Mouse (Mus musculus) intestine, embryonic 15.5 days (tissue): ENCODE measurements around the gene Gprc5b. TPM values are rescaled to one million over a fixed set of nuclear protein-coding genes. Genes with fewer than 3 reads are reported as not detected.

Experiments used
- ATAC-seq: fragments of 200-750 bp; cut with Nextera tagmentation; 2 replicates; pipeline ENCODE4 v1.8.0; 2017; ENCODE audit warnings: moderate TSS enrichment, moderate library complexity
- H3K27ac ChIP-seq: fragments of 300-500 bp; sonication (generic); 2 replicates; pipeline ENCODE4 v1.5.1; 2015; ENCODE audit warnings: mild to moderate bottlenecking, inconsistent platforms
- H3K27me3 ChIP-seq: fragments of 300-500 bp; sonication (generic); replicated peaks from 2 replicates; pipeline ENCODE4 v1.6.1; 2015; ENCODE audit warnings: inconsistent platforms
- H3K36me3 ChIP-seq: fragments of 300-500 bp; sonication (generic); 2 replicates; pipeline ENCODE4 v1.6.1; 2015; ENCODE audit warnings: inconsistent platforms
- H3K4me1 ChIP-seq: fragments of 300-500 bp; sonication (generic); replicated peaks from 2 replicates; pipeline ENCODE4 v1.6.1; 2015; ENCODE audit warnings: inconsistent platforms
- H3K4me2 ChIP-seq: fragments of 300-500 bp; sonication (generic); replicated peaks from 2 replicates; pipeline ENCODE4 v1.6.1; 2015; ENCODE audit warnings: mild to moderate bottlenecking, inconsistent platforms
- H3K4me3 ChIP-seq: fragments of 300-500 bp; sonication (generic); replicated peaks from 2 replicates; pipeline ENCODE4 v1.5.1; 2015; ENCODE audit warnings: inconsistent platforms
- H3K9ac ChIP-seq: fragments of 300-500 bp; sonication (generic); 2 replicates; pipeline ENCODE4 v1.6.1; 2015; ENCODE audit warnings: inconsistent platforms
- H3K9me3 ChIP-seq: fragments of 300-500 bp; sonication (generic); 2 replicates; pipeline ENCODE4 v1.6.1; 2016; ENCODE audit warnings: inconsistent platforms
- WGBS: fragments of 180-500 bp; shearing (Covaris S2); methylation state at CpG from one replicate; pipeline ENCODE4 v1.1.7; 2015; 5-methylcytosine and 5-hydroxymethylcytosine counted together
- polyA plus RNA-seq: library from polyadenylated mRNA; unstranded; fragments of >200 nt; fragmentation: Nextera tagmentation; extraction: Ambion mirVana; gene quantifications from 2 replicates; pipeline ENCODE4 v1.2.1, GENCODE M21; 2015

The Gprc5b gene
- polyA plus RNA-seq, 1 experiment from 2014 or later: 3.3 TPM

GRCm38 (mm10) chr7:118922441-118923202, 72.4 kb downstream of the Gprc5b start:
- no peak for ATAC-seq
- H3K4me1 ChIP-seq: no peaks in the 10 kb centered on the region
- H3K9ac ChIP-seq: no peak overlapping the region
- no peaks in the 10 kb centered on the region for H3K9me3 ChIP-seq
- WGBS: 59% methylated on average over 4 of the region's 4 CpGs
- H3K36me3 ChIP-seq: no peaks in the 10 kb centered on the region
- H3K4me2 ChIP-seq: no peak overlapping the region
- no peak overlapping the region for H3K4me3 ChIP-seq
- no peak overlapping the region for H3K27ac ChIP-seq
- H3K27me3 ChIP-seq: no peaks in the 10 kb centered on the region

Other genes starting within 250 kb of the Gprc5b start
- gene Iqck, start 139.5 kb downstream of the Gprc5b start, polyA plus RNA-seq: 2.0 TPM in 2 replicates
- gene Knop1, start 139.0 kb downstream of the Gprc5b start, polyA plus RNA-seq: 87.7 and 99.4 TPM in 2 replicates
- 0.05 TPM in 1 of 2 replicates, not detected in the other for gene Gpr139, start 189.4 kb upstream of the Gprc5b start, polyA plus RNA-seq